Mouse (Mus musculus) thymus, adult 2 months (tissue): ENCODE measurements around the gene Vps26a. TPM values are rescaled to one million over a fixed set of nuclear protein-coding genes. Genes with fewer than 3 reads are reported as not detected.

Source experiments
- DNase-seq: peaks from one replicate; pipeline ENCODE4 v3.0.0; 2021
- H3K27ac ChIP-seq: fragments of 200-500 bp; 2 replicates; pipeline ENCODE4 v1.5.1; 2012; ENCODE audit warnings: low read length, control low read depth; ENCODE audit not compliant: control insufficient read depth, insufficient read depth
- H3K27me3 ChIP-seq: fragments of 200-500 bp; 2 replicates; pipeline ENCODE4 v1.6.1; 2012; ENCODE audit warnings: mild to moderate bottlenecking, low read length, moderate library complexity, mixed read lengths; ENCODE audit not compliant: control insufficient read depth, insufficient read depth
- H3K36me3 ChIP-seq: fragments of 200-500 bp; 2 replicates; pipeline ENCODE4 v1.6.1; 2012; ENCODE audit warnings: mild to moderate bottlenecking, low read length, moderate library complexity; ENCODE audit not compliant: control insufficient read depth, insufficient read depth
- H3K4me1 ChIP-seq: fragments of 200-500 bp; replicated peaks from 2 replicates; pipeline ENCODE4 v1.6.1; 2012; ENCODE audit warnings: low read length; ENCODE audit not compliant: control insufficient read depth, insufficient read depth
- H3K4me3 ChIP-seq: fragments of 200-500 bp; 2 replicates; pipeline ENCODE4 v1.5.1; 2012; ENCODE audit warnings: mild to moderate bottlenecking, low read length, control low read depth, moderate library complexity; ENCODE audit not compliant: control insufficient read depth, insufficient read depth
- CTCF ChIP-seq: fragments of 200-500 bp; IDR thresholded peaks from 2 replicates; pipeline ENCODE4 v1.5.1; 2012; ENCODE audit warnings: mild to moderate bottlenecking, control low read depth, low read length, moderate library complexity, borderline replicate concordance; ENCODE audit not compliant: control insufficient read depth, poor library complexity, insufficient read depth; ENCODE audit errors: extremely low read depth
- POLR2A ChIP-seq: fragments of 200-500 bp; IDR thresholded peaks from 2 replicates; pipeline ENCODE4 v1.6.1; 2012; ENCODE audit warnings: mild to moderate bottlenecking, low read length, control low read depth, moderate library complexity; ENCODE audit not compliant: control insufficient read depth, poor library complexity, insufficient read depth; ENCODE audit errors: extremely low read depth
- WGBS: fragments of 180-500 bp; shearing (Covaris S2); methylation state at CpG from one replicate; pipeline ENCODE4 v1.1.7; 2018; 5-methylcytosine and 5-hydroxymethylcytosine counted together
- polyA plus RNA-seq: library from polyadenylated mRNA; depleted of rRNA; stranded (reverse); fragments of >200 nt; gene quantifications from 2 replicates; pipeline ENCODE4 v1.2.3, GENCODE M21; 2012; rRNA removed

The Vps26a gene
- polyA plus RNA-seq, result 9.3 and 11.4 TPM in 2 replicates

GRCm38 (mm10) chr10:62486618-62487415 is at the start of gene Vps26a:
Vps26a (minus strand) TSS chr10:62486805.
- peak within 1 kb of the TSS; percentile 40; the same call in 1 of the 2 replicates for H3K27ac ChIP-seq
- no peak; the same call in 1 of the 2 replicates for TF ChIP-seq CTCF
- TF ChIP-seq POLR2A, result peak; percentile 43; the same call in 1 of the 2 replicates
- peak; percentile 99 for DNase-seq

GRCm38 (mm10) chr10:62534509-62534908 is 47.9 kb upstream of the Vps26a start:
- Histone ChIP-seq H3K4me1 (no peaks in the 10 kb centered on the region), H3K4me3 (no peak overlapping the region), H3K36me3 (no peaks in the 10 kb centered on the region), H3K27me3 (no peaks in the 10 kb centered on the region), H3K27ac (no peak overlapping the region)
- TF ChIP-seq POLR2A (no peak), CTCF (no peak)
- 64% methylated on average over 7 of the region's 7 CpGs for WGBS
- DNase-seq, result no peak

More at GRCm38 (mm10) chr10:62486618-62487415, at the start of gene Vps26a:
- Histone ChIP-seq H3K27me3 (no peaks in the 10 kb centered on the region), H3K4me3 (peak within 1 kb of the TSS; percentile 91), H3K4me1 (no peaks in the 10 kb centered on the region), H3K36me3 (no peaks in the 10 kb centered on the region)
- WGBS, result under 1% methylated on average over 59 of the region's 59 CpGs

GRCm38 (mm10) chr10:62532832-62533231 is 46.2 kb upstream of the Vps26a start:
- TF ChIP-seq POLR2A (no peak), CTCF (no peak)
- H3K36me3 ChIP-seq, result no peaks in the 10 kb centered on the region
- H3K27me3 ChIP-seq, result no peaks in the 10 kb centered on the region
- 5% methylated on average over 2 of the region's 2 CpGs for WGBS
- H3K27ac ChIP-seq, result no peak overlapping the region
- no peak for DNase-seq
- H3K4me1 ChIP-seq, result no peaks in the 10 kb centered on the region
- H3K4me3 ChIP-seq, result no peak overlapping the region

- DNase-seq, result no peak
- Histone ChIP-seq H3K27ac (no peak overlapping the region), H3K4me3 (no peak overlapping the region), H3K4me1 (no peaks in the 10 kb centered on the region), H3K27me3 (no peaks in the 10 kb centered on the region), H3K36me3 (no peaks in the 10 kb centered on the region)
- WGBS, result 87% methylated on average over 9 of the region's 9 CpGs
- TF ChIP-seq CTCF, result no peak
Observed at GRCm38 (mm10) chr10:62530183-62530582, 43.6 kb upstream of the Vps26a start.

GRCm38 (mm10) chr10:62527351-62527750 is 40.7 kb upstream of the Vps26a start, which contains the start of gene Srgn:
Srgn (minus strand) TSS chr10:62527451.
- no peak for DNase-seq
- H3K4me3 ChIP-seq, result no peak within 1 kb of the TSS
- no peak for TF ChIP-seq CTCF
- H3K27ac ChIP-seq, result no peak within 1 kb of the TSS
- 95% methylated on average over 14 of the region's 14 CpGs for WGBS
- H3K36me3 ChIP-seq, result no peaks in the 10 kb centered on the region
- H3K27me3 ChIP-seq, result no peaks in the 10 kb centered on the region
- no peaks in the 10 kb centered on the region for H3K4me1 ChIP-seq

GRCm38 (mm10) chr10:62522346-62522950 is 35.8 kb upstream of the Vps26a start:
- Histone ChIP-seq H3K4me3 (no peak overlapping the region), H3K27ac (no peak overlapping the region), H3K4me1 (no peaks in the 10 kb centered on the region), H3K36me3 (no peaks in the 10 kb centered on the region), H3K27me3 (no peaks in the 10 kb centered on the region)
- no peak for DNase-seq
- WGBS, result 88% methylated on average over 7 of the region's 7 CpGs
- TF ChIP-seq CTCF (no peak), POLR2A (no peak)

- Histone ChIP-seq H3K27me3 (no peaks in the 10 kb centered on the region), H3K4me1 (no peaks in the 10 kb centered on the region), H3K27ac (no peak overlapping the region), H3K4me3 (no peak overlapping the region), H3K36me3 (no peaks in the 10 kb centered on the region)
- DNase-seq, result no peak
- TF ChIP-seq POLR2A (no peak), CTCF (no peak)
- 89% methylated on average over 4 of the region's 4 CpGs for WGBS
Observed at GRCm38 (mm10) chr10:62521763-62522162, 35.2 kb upstream of the Vps26a start.
